Mouse (Mus musculus): ENCODE data around the gene Krtap9-3. TPM values are rescaled to one million over a fixed set of nuclear protein-coding genes. Genes with fewer than 3 reads are reported as not detected.
A peak's percentile ranks its signal among the peaks of the same experiment; 100 is the strongest.
"Not testable (repeated sequence)": the region's sequence is repeated elsewhere in the genome, so short reads cannot be mapped to it uniquely, and the experiment has no call there.

Gene Krtap9-3
- not detected in 2 replicates for polyA plus RNA-seq (2016; fragmentation: Nextera tagmentation; extraction: Ambion mirVana)

DNA sequence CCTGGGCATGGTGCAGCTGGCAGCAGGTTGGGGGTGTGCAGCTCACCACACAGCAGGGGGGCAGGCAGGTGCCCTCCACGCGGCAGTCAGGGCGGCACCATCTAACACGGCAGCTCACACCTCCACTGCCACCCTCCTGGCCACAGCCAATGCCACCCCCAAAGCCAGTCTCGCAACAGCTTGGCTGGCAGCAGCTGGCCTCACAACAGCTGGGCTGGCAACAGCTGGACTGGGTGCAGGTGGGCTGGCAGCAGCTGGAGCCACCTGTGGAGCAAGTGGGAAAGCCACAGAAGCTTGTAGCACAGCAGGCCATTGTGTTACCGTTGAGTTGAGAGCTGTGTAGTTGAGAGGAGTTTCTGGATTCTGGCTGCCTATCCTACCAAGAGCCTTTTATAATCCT, at the start of gene Krtap9-3:
Gene Krtap9-3, minus strand, starts transcription at position 364 of the 400 bp plus-strand sequence.
- WGBS, result 87% methylated on average over 6 of the region's 6 CpGs
- not testable (repeated sequence) for H3K4me3 ChIP-seq; H3K9me3 ChIP-seq; H3K9ac ChIP-seq (replicated peaks); H3K36me3 ChIP-seq; ATAC-seq (ENCODE audit: low FRiP score, low read depth); H3K4me2 ChIP-seq (replicated peaks); H3K27me3 ChIP-seq; H3K27ac ChIP-seq (replicated peaks); H3K4me1 ChIP-seq

DNA sequence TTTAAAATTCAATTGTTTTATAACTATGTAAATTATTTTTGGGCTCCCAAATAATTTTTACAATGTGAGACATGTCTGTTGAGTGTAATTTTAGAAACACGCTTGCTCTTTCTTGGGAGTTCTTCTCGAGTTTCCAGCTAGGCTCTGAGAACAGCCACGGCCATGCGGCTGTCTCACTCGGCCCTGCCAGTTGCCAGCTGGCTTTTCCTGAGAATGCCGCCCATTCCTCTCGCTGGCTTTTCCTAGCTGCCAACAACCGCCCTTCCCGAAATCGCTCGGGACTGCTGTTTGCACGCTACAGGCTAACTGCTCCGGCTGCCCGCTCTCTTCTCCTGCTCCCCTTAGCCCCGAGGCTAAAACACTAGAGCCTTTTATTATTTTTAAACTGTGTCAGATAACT, 48.5 kb upstream of the Krtap9-3 start:
- H3K36me3 ChIP-seq, result no peaks in the 10 kb centered on the region
- no peak overlapping the region for H3K4me2 ChIP-seq (replicated peaks)
- H3K27ac ChIP-seq (replicated peaks), result no peak overlapping the region

GRCm38 (mm10) chr11:99644351-99644750, 46.4 kb upstream of the Krtap9-3 start:
- ATAC-seq (ENCODE audit: low FRiP score, low read depth), result no peak
- H3K4me2 ChIP-seq (replicated peaks), result no peak overlapping the region
- H3K9ac ChIP-seq (replicated peaks), result no peak overlapping the region
- H3K9me3 ChIP-seq, result no peaks in the 10 kb centered on the region
- H3K4me3 ChIP-seq, result no peak overlapping the region
- no peaks in the 10 kb centered on the region for H3K27me3 ChIP-seq
- WGBS, result 83% methylated on average over 3 of the region's 3 CpGs
- H3K36me3 ChIP-seq, result no peaks in the 10 kb centered on the region
- no peak overlapping the region for H3K27ac ChIP-seq (replicated peaks)
- no peaks in the 10 kb centered on the region for H3K4me1 ChIP-seq

More for the DNA sequence above, 48.5 kb upstream of the Krtap9-3 start:
- H3K4me3 ChIP-seq, result no peak overlapping the region
- no peaks in the 10 kb centered on the region for H3K27me3 ChIP-seq
- no peaks in the 10 kb centered on the region for H3K9me3 ChIP-seq
- WGBS, result 87% methylated on average over 15 of the region's 15 CpGs
- no peaks in the 10 kb centered on the region for H3K4me1 ChIP-seq
- no peak overlapping the region for H3K9ac ChIP-seq (replicated peaks)
- ATAC-seq (ENCODE audit: low FRiP score, low read depth), result no peak

DNA sequence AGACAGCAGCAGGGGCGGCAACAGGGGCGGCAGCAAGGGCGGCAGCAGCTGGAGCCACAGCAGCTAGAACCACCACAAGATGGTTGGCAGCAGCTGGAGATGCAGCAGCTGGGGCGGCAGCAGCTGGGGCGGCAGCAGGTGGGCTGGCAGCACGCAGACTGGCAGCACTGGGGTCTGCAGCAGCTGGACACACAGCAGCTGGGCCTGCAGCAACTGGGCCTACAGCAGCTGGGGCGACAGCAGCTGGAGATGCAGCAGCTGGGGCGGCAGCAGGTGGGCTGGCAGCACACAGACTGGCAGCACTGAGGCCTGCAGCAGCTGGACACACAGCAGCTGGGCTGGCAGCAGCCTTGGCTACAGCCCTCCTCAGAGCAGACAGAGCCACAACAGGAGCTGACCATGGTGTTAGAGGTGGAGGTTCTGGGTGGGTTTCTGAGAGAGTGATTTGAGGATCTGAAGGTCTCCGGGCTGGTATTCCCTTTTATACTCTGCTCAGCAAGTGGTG, 45.8 kb upstream of the Krtap9-3 start, which contains the start of gene Krtap4-7:
Gene Krtap4-7, minus strand, starts transcription at position 455 of the 505 bp plus-strand sequence.
- H3K4me3 ChIP-seq; H3K9ac ChIP-seq (replicated peaks); ATAC-seq (ENCODE audit: low FRiP score, low read depth); H3K4me2 ChIP-seq (replicated peaks); H3K27me3 ChIP-seq; H3K9me3 ChIP-seq; H3K4me1 ChIP-seq; H3K36me3 ChIP-seq: not testable (repeated sequence)
- 0 out of 2 replicates have a peak within 1 kb of the TSS, but pooled peaks have one; percentile 25 for H3K27ac ChIP-seq (replicated peaks)
- 84% methylated on average over 9 of the region's 9 CpGs for WGBS

DNA sequence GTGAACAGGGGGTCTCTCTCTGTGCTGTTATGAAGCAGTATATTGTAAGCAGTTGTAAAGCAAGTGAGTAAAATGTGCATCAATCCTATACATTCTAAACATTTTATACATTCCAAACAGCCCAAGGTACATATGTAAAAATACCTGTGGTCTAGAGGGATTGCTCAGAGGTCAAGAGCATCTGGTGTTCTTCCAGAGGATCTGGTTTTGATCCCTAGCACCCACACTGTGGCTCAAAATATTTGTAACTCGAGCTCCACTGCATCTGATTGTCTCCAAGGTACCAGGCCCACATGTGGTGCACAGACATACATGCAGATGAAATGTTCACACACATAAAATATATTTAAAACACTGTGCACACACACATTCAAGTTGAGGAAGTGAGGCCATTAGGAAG, 43.0 kb upstream of the Krtap9-3 start:
- ATAC-seq (ENCODE audit: low FRiP score, low read depth), result no peak
- Histone ChIP-seq H3K4me2 (replicated peaks) (no peak overlapping the region), H3K27ac (replicated peaks) (no peak overlapping the region), H3K9ac (replicated peaks) (no peak overlapping the region), H3K4me1 (no peaks in the 10 kb centered on the region), H3K9me3 (no peaks in the 10 kb centered on the region), H3K27me3 (no peaks in the 10 kb centered on the region), H3K36me3 (no peaks in the 10 kb centered on the region), H3K4me3 (no peak overlapping the region)
- 34% methylated on average over 1 of the region's 1 CpGs for WGBS

- Histone ChIP-seq H3K4me3 (no peak overlapping the region), H3K36me3 (no peaks in the 10 kb centered on the region), H3K4me1 (0 out of 2 replicates have a peak, but pooled peaks cover 2% of the 10 kb centered on the region), H3K4me2 (replicated peaks) (no peak overlapping the region), H3K9ac (replicated peaks) (no peak overlapping the region), H3K9me3 (no peaks in the 10 kb centered on the region), H3K27ac (replicated peaks) (no peak overlapping the region), H3K27me3 (no peaks in the 10 kb centered on the region)
- no peak for ATAC-seq (ENCODE audit: low FRiP score, low read depth)
- WGBS, result 93% methylated on average over 1 of the region's 1 CpGs
These were observed 39.2 kb upstream of the Krtap9-3 start for GRCm38 (mm10) chr11:99637086-99637485.

- Histone ChIP-seq H3K4me2 (replicated peaks) (no peak within 1 kb of the TSS), H3K4me3 (no peak within 1 kb of the TSS), H3K27ac (replicated peaks) (no peak within 1 kb of the TSS), H3K27me3 (no peaks in the 10 kb centered on the region), H3K36me3 (no peaks in the 10 kb centered on the region), H3K4me1 (0 out of 2 replicates have a peak, but pooled peaks cover 2% of the 10 kb centered on the region), H3K9ac (replicated peaks) (no peak within 1 kb of the TSS), H3K9me3 (no peaks in the 10 kb centered on the region)
- ATAC-seq (ENCODE audit: low FRiP score, low read depth), result no peak
- WGBS, result 35% methylated on average over 8 of the region's 8 CpGs
These were observed 36.8 kb upstream of the Krtap9-3 start, which contains the start of gene Krtap4-2 for GRCm38 (mm10) chr11:99634653-99635134. Gene Krtap4-2, minus strand, starts transcription at chr11:99635084.

- H3K27me3 ChIP-seq, result no peaks in the 10 kb centered on the region
- no peak overlapping the region for H3K4me2 ChIP-seq (replicated peaks)
- no peak overlapping the region for H3K27ac ChIP-seq (replicated peaks)
- ATAC-seq (ENCODE audit: low FRiP score, low read depth), result no peak
- no peak overlapping the region for H3K4me3 ChIP-seq
- no peak overlapping the region for H3K9ac ChIP-seq (replicated peaks)
- H3K4me1 ChIP-seq, result 0 out of 2 replicates have a peak, but pooled peaks cover 2% of the 10 kb centered on the region
- H3K36me3 ChIP-seq, result no peaks in the 10 kb centered on the region
- no peaks in the 10 kb centered on the region for H3K9me3 ChIP-seq
- 79% methylated on average over 2 of the region's 2 CpGs for WGBS
These were observed 35.4 kb upstream of the Krtap9-3 start for GRCm38 (mm10) chr11:99633293-99633692.

DNA sequence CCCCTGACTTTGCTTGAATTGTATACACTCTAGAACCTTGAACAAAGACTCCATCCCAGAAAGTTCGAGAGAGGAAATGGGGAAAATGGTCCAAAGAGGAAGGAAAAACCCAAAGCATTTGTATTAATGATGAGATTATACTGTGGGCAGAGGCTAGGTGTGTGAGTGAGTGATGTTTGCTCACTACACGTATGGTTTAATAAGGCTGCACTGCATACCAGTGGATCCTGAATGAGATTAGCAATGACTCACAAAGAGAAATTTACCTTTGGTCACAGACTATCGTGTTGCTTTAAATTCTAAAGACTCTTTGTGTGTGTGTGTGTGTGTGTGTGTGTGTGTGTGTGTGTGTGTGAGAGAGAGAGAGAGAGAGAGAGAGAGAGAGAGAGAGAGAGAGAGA, 33.0 kb upstream of the Krtap9-3 start:
- H3K4me1 ChIP-seq, result 0 out of 2 replicates have a peak, but pooled peaks cover 2% of the 10 kb centered on the region
- no peak overlapping the region for H3K4me2 ChIP-seq (replicated peaks)
- 79% methylated on average over 3 of the region's 3 CpGs for WGBS
- H3K27me3 ChIP-seq, result no peaks in the 10 kb centered on the region
- ATAC-seq (ENCODE audit: low FRiP score, low read depth), result no peak
- H3K4me3 ChIP-seq, result no peak overlapping the region
- no peaks in the 10 kb centered on the region for H3K36me3 ChIP-seq
- H3K27ac ChIP-seq (replicated peaks), result no peak overlapping the region
- no peaks in the 10 kb centered on the region for H3K9me3 ChIP-seq
- H3K9ac ChIP-seq (replicated peaks), result no peak overlapping the region

DNA sequence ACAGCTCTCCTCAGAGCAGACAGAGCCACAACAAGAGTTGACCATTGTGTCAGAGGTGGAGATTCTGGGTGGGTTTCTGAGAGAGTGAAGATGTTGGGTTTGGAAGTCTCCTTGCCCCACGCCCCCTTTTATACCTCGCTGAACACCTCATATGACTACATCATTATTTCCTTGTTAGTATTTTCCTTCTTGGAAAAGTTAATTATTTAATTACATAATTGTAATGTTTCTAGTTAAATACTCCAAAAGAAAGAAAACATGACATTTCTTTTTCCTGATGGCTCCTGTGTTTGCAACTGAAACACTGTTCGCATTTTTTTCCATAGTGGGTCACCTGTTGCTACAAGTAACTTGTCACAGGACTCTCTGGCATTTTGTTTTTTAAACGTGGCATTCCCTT, 30.2 kb upstream of the Krtap9-3 start, which contains the start of gene Krtap4-1:
Gene Krtap4-1, minus strand, starts transcription at position 101 of the 400 bp plus-strand sequence.
- Histone ChIP-seq H3K9ac (replicated peaks) (no peak within 1 kb of the TSS), H3K4me1 (no peaks in the 10 kb centered on the region), H3K27ac (replicated peaks) (no peak within 1 kb of the TSS), H3K27me3 (no peaks in the 10 kb centered on the region), H3K4me2 (replicated peaks) (no peak within 1 kb of the TSS), H3K36me3 (no peaks in the 10 kb centered on the region), H3K9me3 (no peaks in the 10 kb centered on the region), H3K4me3 (no peak within 1 kb of the TSS)
- ATAC-seq (ENCODE audit: low FRiP score, low read depth), result no peak
- WGBS, result 83% methylated on average over 4 of the region's 4 CpGs

DNA sequence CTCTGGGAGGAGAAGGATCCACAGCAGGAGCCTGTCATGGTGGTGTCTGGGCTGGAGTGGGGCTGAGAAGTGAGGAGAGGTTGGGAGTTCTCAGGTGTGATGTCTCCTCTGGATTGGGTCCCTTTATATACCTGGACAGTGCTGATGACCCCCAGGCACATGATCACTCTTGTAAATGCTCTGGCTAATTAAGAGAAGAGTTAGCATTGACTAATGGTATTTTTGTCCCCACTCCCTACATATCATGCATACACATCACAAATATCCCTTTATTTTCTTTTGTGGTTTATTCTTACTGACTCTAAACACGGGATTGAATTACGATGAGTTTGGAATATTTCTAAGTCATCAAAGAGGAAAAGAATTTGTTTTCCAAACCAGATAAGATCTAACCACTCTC, 22.4 kb upstream of the Krtap9-3 start, which contains the start of gene Gm11562:
Gene Gm11562, minus strand, starts transcription at position 101 of the 400 bp plus-strand sequence.
- Histone ChIP-seq H3K27ac (replicated peaks) (no peak within 1 kb of the TSS), H3K4me2 (replicated peaks) (no peak within 1 kb of the TSS), H3K9ac (replicated peaks) (no peak within 1 kb of the TSS), H3K4me1 (no peaks in the 10 kb centered on the region), H3K9me3 (no peaks in the 10 kb centered on the region), H3K27me3 (no peaks in the 10 kb centered on the region), H3K4me3 (no peak within 1 kb of the TSS), H3K36me3 (no peaks in the 10 kb centered on the region)
- ATAC-seq (ENCODE audit: low FRiP score, low read depth), result no peak
- WGBS, result 87% methylated on average over 2 of the region's 2 CpGs

GRCm38 (mm10) chr11:99614796-99615363, 17.0 kb upstream of the Krtap9-3 start, which contains the start of gene Krtap2-4:
Gene Krtap2-4, minus strand, starts transcription at chr11:99614846.
- Histone ChIP-seq H3K9me3 (no peaks in the 10 kb centered on the region), H3K4me1 (no peaks in the 10 kb centered on the region), H3K4me3 (no peak within 1 kb of the TSS), H3K27ac (replicated peaks) (no peak within 1 kb of the TSS), H3K27me3 (no peaks in the 10 kb centered on the region), H3K9ac (replicated peaks) (no peak within 1 kb of the TSS), H3K36me3 (no peaks in the 10 kb centered on the region), H3K4me2 (replicated peaks) (no peak within 1 kb of the TSS)
- no peak for ATAC-seq (ENCODE audit: low FRiP score, low read depth)
- WGBS, result 81% methylated on average over 3 of the region's 3 CpGs

All from midbrain, embryonic 12.5 days (tissue).